Mouse (Mus musculus): ENCODE measurements around the gene Rd3l.

GRCm38 (mm10) chr12:112025907-112026645 lies 45.0 kb upstream of the Rd3l start:
- no peak for TF ChIP-seq POLR2A (IDR thresholded peaks at IDR 0.05; ENCODE audit: control insufficient read depth, low read depth, low read length)
- no peak for TF ChIP-seq CTCF (IDR thresholded peaks at IDR 0.05; ENCODE audit: control insufficient read depth, insufficient read depth, insufficient replicate concordance, low read depth, low read length)
